Mouse (Mus musculus): ENCODE measurements around the gene Ctsd.
A peak's percentile ranks its signal among the peaks of the same experiment; 100 is the strongest.

Gene Ctsd

DNA sequence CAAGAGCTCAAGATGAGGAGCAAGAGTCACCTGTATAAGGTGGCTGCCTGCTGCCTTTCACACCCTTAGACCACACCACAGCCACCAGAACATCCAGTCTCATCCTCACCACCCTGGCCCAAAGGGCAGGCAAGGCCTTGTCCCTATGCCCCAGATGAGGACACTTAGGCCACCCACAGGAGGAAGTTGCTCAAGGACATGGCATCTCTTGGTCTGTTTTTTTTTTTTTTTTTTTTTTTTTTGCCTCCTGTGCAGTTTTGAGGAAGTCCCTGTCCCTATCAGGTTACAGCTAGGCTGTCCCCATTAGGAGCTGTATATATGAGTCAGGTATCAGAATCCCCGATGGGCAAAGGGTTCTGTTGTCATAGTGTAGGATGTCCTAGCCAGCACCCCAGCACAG is 11.4 kb upstream of the Ctsd start:
- DNase-seq = no peak

DNA sequence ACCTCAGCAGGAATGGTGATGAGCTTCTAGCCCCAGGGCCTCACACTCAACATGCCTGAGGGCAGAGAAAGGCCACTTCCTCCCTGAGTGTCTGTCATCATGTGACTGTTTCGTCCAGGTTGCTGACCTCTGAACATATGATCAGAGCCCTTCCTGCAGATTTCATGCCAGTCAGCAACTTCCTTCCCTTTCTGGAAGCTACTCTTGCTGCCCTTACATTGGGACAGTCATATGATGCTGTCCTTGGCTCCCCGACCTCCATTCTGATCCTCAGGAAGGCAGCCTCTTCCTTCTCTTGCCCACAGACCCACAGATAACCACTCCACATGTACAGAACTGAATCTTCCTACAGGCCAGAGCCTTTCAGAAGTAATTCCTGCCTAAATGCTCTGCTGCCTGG is 10.2 kb upstream of the Ctsd start:
- peak; percentile 65 for DNase-seq

DNA sequence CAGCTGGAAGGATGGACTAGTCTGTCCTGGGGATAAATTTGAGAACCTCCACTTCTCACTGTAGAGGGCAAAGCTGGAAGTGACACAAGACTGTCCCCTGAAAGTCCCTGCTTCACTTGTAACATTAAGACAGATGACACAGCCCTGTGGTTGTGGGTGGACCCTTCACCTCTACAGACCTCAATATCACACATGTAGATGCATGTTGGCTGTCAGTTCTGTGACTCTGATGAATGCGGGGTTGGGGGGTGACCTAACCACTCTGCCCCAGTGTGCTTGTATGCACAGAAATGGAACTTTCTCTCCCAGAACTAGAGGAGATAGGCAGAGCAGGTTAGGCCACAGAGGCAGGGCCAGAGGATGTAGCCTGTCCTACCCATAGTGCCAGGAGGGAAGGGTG is 8.8 kb upstream of the Ctsd start:
- no peak for DNase-seq

DNA sequence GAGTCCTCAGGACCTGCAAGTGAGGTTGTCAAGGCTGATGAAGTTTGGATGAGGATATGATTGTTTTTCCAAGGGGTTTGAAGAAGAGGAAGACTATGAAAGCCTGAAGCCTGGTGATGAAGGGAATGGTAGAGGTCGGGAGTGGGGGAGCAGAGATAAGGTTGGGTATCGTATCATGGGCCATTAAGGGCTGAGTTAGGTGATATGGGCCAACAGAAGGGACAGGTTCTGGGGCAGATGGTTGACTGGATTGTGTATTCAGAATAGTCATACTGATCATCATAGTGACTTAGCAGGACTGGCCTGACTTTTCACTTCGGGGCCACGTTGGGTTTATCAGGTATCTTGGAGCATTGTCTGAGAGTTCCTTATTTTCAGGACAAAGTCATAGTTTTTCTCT is 7.6 kb upstream of the Ctsd start:
- DNase-seq = no peak

DNA sequence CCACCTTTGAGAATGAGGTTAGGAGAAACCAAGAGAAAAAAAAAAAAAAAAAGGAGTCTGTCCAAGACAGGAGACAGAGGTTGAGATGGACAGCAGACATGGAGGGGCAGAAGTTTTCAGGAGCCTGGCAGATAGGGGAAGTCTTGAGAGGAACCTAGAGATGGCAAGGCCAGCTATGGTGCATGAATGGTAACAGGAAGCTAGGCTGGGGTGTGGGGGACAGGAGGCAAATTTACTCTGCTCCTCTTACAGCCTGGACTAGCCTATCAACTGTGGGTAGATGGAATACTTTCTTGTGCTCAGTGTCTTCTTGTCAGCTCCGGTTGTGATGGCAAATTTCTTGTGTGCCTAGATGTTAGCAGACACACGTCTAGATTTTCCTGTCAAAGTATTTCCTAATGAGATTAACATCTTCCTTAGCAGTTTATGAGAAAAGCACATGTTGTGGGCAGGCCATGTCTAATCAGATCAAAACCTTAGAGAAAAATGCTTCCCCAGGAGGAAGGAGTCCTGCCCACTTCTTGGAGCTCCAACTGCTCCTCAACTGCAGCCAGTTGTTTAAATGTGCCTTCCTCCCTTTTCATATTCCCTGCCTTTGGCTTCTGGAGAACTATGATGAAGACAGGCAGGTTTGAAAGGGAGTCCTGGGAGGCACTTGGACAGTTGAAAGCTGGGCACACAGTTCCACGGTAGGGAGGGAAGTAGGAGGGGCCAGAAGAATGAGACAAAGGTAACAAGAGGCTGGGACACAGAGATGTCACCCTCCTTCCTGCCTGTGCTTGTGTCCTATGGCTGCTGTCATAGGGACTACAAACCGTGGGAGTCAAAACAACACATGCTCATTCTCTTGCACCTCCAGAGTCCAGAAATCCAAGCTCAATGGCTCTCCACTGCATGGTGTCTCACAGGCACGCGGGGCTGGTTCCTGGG is 6.7 kb upstream of the Ctsd start:
- no peak for DNase-seq

DNA sequence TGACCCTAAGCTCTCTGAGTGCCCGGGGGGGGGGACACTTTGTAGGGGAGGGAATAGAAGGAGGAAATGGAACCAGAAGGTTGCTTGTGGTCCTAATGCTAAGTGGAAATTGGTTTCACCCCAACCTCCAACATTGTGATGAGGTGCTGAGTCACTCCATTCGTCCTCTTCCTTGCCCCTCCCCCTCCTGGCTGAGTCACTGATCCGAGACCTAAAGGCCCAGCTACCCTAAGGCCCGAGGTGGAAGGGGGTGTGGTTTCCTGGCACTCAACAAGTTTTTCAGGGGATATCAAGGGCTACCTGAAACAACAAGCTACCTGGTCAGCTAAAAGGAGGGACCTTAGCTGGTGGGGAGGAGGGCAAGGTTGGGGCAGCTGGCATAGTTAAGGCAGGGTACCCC is 5.4 kb upstream of the Ctsd start:
- peak; percentile 69 for DNase-seq

DNA sequence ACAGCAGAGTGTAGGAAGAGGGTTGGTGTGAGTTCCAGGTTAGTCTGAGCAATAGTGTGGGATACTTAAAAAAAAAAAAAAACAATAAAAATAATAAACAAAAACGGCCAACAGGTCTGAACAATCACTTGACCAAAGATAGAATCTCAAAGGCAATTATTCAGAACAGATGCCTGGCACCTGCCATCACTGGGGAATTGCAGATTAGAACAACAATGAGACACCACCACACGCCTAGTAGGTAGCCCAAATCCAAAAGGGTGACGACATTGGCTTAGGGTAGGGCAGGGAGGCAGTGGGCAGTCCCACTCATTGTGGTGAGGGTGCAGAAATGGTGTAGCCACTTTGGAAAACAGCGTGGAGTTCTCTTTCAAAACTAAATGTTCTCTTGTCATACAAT is 3.8 kb upstream of the Ctsd start:
- no peak for DNase-seq

DNA sequence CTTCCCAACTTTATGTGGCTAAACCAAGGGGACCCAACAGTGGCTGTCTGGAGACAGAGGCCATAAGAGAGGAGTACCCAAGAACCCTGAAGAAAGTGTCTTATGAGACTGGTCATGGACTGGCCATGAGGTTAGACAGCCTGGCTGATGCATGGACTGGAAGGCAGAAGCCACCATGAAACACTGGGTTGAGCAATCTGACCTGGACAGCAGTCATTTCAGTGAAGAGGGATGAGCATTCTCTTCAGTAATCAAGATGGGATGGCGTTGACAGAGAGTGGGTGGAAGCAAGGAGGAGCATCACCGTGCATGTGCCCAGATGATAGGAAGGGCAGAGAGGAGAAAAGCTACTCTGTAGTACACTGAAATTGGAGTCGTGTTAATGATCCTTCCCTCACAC is 3.3 kb upstream of the Ctsd start:
- no peak for DNase-seq

DNA sequence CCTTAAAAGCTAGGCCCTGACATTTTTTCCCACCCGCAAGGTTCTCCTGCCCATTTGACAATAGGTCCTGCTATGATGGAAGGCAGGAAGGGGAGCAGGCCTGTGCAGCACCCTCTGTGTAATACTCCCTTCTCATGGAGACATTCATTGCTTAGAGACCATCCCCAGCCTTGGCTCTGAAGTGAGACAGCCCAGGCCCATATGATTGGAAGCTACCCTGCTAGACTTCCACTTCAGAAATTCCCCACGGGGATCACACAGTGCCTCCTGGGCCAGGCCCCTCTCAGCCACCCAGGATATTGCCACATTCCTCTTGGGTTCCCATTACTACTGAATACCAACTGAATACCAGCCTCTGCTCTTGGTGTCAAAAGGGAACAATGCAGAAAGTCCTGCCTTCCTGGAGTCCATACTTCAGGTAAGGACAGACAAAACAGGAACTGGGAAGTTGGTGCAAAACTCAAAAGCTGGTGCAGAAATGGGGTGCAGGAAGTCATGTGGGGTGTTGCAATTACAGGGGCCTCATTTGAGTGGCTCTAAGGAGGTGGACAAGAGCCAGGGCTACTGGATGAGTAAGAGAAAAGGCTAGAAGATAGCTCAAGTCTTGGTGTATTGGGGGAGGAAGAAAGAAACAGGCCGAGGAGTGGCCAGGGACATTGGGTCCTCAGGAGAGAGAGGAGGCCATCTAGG is 2.3 kb upstream of the Ctsd start:
- no peak for DNase-seq

DNA sequence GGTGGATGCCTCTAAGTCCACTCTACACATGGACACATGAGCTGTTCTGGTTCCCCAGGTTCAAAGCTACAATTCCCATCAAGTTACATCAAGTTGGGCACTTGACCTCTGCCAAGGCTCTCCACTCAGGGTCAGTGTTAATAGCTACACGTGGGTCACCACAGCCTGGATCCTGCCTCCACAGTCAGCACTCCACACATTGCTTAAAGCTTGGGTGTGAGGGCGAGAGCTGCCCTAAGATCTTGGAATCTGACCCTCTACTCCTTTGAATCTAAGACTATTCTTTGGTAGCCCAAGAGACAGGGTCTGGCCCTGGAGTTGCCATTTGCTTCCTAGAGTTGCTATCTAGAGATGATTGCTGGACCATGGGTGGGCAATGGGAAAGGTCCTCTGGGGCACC is 902 bp upstream of the Ctsd start:
- DNase-seq = no peak

DNA sequence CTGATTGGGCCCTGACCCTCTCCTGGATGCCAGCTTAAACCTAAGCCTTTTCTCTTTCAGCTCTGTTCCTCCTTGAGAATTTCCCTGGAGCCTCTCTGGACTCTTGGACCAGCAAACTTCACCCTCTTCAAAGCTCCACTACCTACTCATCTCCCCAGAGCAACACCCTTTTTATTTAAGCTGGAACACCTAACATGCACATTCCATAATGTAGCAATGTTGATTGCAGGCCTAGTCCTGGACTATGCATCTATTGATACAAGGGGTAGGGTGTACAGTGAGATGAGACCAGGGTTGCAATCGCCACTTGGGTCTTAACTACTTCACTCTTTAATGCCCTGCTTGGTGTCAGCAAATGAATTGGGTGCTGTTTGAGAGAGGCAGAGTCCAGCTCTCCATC is 360 bp upstream of the Ctsd start:
- no peak for DNase-seq

DNA sequence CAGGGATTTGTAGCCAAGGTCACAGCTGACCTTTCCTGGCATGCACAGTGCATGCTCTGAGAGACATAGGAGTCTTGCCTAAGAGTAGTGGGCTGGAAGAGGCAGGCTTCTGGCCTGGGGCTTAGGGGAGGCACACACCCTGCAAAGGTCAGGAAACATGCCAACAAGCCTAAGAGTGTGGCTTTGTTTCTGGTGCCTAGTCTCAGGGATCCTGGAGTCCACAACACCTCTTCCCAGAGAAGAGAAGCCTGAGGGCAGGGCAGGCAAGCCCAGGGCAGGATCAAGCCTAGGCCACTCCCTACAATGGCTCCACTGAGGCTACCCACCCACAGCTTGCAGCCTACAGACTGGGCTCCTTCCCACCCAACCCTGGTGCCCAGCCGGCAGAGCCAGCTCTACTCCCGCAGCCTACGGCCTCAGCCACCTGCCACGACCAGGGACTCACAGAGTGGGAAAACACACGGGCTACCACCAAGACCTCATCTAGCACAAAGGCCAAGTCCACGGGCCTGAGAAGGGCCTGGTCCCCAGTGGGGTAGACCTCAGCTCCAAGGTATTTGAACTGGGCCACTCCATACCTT is 1.1 kb downstream of the Ctsd start:
- DNase-seq = peak; percentile 36

DNA sequence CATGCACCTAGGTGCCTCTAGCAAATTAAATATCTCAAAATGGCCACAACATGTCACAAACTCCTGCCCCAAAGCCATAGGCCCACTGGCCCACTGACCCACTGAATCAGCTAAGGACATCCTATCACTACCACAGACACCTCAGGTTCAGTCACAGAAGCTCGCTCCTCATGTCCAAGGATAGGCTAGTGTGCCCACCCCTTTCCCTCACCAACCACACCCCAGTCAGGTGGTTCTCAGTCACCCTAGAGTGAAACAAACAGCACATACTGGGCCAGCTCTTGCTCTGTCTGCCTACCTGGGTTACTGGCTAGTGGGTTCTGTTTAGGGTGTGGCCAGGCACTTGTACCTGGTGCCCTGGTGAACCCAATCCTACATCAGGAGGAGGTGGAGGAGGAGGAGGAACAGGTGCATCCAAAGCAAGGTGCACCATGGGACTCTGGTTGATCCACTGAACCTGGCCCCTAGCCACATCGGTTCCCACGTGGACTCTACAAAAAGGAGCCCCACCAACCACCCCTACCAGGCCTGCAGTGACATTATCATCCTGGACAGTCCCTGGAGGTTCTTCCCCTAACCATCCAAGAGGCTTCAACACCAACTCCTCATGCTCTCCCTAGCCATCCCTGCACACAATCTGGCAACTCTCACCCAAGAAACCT is 2.0 kb downstream of the Ctsd start:
- DNase-seq = no peak

DNA sequence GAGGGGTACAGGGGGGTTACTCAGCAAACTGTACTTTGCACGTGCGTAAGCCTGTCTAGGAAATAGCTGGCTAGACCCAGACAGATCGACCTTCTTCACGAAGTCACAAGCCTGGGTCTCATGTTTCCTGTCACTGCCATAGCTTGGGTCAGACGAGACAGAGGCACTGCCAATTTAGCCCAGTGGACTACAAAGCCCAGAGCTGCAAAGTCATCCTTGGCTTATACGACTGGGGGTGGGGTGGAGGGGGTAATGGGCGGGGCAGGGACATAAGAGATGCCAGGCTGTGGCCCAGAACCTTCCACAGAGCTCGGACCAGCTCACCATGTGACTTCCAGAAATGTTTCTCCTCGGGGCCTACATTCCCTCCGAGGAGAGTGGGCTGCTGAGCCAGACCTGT is 3.5 kb downstream of the Ctsd start:
- DNase-seq = no peak

DNA sequence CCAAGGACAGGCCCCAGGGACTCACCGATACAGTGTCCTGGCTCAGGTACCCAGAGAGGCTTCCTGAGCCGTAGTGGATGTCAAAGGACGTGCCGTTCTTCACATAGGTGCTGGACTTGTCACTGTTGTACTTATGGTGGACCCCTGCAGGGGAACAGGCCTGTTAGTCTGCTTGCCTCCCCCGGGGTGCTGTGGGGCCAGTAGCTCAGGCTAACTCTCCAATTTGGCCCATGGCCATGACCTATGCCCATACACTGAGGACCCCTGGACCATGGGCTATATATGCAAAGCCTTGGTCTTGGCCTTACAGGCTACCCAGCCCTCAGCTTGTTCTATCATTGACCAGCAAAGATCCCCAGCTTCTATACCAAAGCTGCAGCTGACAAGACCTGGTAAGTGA is 5.3 kb downstream of the Ctsd start, which contains the start of gene Gm49369:
TSS of gene Gm49369 (minus strand) at position 101 of the 400 bp plus-strand sequence.
- no peak for DNase-seq

DNA sequence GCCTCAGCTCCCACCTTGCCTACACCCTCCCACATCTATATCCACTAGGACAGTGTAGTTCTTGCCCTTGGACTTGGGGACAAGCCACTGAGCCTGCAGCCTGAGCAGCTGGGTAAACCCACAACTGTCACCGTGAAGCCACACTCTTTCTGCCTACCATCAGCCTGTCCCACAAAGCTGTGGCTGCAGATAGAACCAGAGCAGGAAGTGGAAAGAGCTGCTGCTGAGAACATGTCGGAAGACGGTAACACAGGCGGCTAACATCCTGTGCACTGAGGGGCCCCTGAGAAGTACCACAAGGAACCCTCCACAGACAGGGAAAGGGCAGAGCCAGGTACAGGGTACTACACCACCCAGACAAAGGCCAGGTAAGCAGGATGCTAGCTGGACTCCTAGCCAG is 6.7 kb downstream of the Ctsd start:
- no peak for DNase-seq

DNA sequence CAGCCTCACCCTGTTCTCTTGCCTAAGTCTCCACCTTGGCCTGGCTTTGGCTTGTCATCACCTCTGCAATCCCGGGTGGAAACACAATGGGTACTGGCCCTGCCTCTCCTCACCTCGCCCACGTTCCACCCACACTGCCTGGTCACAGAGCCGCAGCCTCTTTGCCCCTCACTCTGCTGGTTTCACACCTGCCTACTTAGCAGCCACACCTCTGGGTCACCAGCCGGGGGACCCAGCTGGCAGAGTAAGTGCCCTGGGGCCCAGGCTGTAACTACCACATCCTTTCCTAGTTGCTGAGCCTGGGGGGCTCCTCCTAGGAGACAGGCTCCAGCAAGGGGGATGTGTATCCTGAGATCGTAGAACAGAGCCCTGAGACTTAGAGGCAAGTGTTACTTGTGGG is 8.7 kb downstream of the Ctsd start:
- DNase-seq = no peak

DNA sequence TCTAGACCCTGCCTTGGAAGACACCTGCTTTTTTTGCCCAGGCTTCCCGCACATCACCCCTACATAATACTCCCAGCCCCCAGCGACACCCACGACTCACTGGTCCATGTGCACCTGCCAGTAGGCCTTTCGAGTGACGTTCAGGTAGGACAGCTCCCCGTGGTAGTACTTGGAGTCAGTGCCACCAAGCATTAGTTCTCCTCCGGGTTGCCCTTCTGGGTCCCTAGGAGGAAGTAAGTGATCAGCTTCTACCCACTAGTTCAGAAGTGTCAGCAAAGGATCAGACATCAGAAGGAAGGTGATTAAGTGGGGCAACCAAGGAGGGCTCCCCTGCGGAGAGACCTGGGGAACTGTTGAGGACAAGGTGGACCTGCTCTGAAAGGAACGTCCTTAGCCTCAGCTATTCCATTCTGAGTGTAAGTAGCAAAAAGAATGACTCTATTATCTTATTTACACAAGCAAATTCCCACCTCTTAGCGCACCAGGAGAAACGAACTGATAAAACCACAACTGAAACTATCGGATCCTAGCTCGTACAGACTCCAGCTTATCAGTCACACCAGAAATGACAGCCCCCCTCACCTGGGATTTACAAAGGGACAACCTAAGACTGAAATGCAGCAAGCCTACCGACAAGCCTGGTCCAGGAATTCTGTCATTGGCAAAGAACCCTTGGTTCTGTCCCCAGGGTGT is 10.5 kb downstream of the Ctsd start:
- no peak for DNase-seq

DNA sequence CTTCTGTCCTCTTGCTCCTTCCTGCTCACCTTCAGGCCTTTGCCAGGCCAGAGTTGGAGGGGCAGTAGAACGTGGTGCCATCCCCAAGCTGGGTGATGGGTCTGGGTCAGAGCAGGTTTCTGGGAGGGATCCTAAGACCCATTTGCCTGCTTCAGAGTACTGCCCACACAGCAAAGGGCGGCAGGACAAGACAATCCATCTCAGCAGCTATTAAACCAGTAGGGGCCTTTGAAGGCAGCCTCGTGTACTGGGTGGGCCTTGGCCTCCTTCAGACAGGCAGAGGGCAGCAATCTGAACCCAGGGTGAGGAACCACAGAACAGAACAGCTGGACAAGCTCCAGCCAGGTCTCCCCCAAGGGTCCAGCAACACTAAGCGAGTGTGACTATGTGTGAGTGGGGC is 11.7 kb downstream of the Ctsd start:
- no peak for DNase-seq

DNA sequence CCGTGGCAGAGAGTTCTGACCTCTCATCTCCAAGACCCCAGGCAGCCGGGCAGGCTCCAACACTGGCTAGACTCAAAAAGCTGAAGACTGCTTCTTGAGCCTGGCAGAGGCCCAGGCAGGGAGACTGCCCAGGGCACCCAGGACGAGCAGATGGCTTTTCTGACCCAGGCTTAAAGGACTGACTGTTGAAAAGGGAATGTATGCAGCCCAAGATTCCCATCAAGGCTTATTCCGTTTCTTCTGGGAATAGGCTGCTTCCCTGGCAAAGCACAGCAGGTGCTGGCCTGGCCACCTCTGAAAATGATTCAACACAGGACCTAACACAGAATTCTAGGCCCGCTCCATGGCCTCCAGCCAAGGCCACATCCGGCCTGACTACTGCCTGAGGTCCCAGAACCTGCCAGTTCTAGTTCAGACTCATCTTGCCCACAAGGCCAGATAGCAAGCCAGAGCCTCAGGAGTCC is 12.5 kb downstream of the Ctsd start:
- DNase-seq = peak; percentile 55

DNA sequence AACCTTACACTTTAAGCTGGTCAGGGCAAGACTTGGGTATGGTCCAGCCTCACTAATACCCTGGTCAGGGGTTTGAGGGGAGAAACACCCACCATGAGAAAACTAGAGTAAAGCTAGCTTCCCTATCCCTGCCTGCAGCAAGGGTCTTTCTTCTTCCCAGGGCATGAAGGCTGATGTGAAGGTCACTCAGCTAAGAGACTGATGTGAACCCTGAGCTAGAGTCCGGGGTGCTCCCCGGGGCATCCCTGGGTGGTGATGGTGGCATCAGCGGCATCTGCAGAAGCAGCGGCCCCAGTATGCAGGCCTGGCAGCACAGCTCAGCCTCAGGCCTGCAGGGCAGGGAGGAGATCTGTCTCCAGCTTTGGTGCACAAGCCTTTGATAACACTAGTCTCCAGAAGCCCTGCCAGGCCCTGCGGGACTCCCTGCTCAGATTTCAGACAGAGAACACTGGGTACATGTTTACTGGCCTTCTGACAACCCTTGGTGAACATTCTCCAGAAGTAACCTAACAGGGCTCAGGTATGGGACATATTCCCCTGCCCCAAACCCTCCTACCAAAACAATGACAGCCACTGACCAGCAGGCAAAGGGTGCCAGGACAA is 13.3 kb downstream of the Ctsd start:
- no peak for DNase-seq

Data from kidney, postnatal 10 days (tissue).